Mouse (Mus musculus) adrenal gland, postnatal 25 days (tissue): Measurements from ENCODE around the gene Tmem79. TPM values are rescaled to one million over a fixed set of nuclear protein-coding genes. Genes with fewer than 3 reads are reported as not detected.
"Not testable (repeated sequence)": the region's sequence is repeated elsewhere in the genome, so short reads cannot be mapped to it uniquely, and the experiment has no call there.

ENCODE experiments used
- DNase-seq: peaks from one replicate; pipeline ENCODE4 v3.0.0; 2021; ENCODE audit warnings: mixed read lengths
- total RNA-seq: library from RNA; stranded (reverse); gene quantifications from 2 replicates; pipeline ENCODE4 v1.2.3, GENCODE M21; 2021

The Tmem79 gene
- total RNA-seq, 1 experiment from 2014 or later = 7.8 TPM

DNA sequence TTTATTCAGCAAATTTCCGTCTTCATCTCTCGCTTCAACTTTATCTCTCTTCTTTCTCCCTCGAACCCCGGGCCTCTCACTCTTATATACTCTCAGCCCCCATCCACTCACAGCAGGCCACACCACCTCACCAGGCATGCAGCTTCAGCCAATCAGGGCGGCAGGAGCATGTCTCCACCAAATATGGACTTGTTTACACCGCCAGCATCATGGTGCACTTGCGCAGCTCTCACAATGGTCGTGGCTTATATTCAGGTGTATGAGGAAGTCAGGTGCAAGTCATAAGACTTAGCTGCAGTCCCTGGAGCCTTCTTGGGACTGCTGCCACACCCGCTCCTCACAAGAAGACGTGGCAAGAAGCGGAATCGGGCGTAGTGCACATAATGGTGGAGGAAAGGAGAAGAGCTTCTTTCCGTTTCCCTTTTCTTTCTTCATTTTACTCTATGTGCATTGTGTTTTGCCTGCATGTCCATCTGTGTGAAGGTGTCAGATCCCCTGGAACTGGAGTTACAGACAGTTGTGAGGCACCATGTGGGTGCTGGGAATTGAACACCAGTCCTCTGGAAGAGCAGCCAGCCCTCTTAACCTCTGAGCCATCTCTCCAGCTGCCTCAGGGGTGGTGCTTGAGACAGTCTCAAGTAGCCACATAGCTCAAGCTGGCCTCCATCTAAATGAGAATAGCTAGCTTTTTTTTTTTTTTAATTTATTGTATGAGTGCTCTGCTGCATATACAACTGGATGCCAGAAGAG, 51.0 kb downstream of the Tmem79 start:
- DNase-seq = not testable (repeated sequence)

DNA sequence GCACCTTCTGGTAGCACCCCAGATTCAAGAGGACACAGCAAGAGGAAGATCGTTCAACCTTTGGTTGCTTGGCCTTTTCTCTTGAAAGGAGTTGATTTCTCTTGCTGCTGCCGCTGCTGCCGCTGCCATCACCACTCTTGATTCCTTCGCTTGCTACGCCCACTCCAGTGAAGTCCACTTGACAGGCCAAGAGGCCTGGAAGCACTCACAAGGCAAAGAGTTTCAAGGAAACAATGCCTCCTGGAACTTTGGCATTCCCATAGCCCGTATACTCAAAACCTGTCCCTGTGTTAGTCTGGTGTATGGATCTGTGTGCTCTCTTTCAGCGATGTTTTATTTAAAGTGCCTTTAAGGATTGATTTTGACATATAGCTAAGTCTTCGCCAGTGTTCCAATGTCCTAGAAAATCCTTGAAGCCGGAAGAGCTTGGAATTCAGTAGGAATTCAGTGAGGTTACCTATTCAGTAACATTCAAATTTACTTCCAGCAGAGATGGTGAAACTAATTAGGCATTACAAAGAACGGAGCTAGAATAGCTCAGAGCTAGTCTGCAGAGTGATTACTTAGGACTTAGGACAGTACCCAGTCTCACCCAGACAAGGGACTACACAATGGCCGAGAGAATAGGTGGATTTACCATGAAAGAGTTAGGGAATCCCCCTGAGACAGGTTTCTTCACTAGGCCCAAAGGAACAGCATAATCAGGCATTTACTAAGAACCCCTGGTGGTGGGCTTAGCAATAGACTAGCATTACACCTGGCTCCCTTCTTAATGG, 54.6 kb downstream of the Tmem79 start:
- DNase-seq = not testable (repeated sequence)

DNA sequence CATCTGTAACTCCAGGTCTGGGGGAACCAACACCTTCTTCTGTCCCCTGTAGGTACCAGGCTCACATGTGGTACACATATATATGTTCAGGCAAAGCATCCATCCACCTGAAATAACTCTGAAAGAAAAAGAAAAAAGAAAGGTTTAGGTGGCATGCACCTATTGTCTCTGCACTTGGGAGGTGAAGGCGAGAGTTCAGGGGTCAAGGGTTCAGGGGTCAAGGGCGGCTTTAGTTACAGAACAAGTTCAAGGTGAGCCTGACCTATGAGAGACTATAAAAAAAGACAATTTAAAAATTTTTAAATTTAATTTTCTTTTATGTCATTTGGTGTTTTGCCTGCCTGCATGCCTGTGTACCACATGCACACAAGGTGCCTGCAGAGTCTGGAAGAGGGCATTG, 55.9 kb downstream of the Tmem79 start:
- DNase-seq = no peak

Other genes with a start within 250 kb of the Tmem79 start
- gene Mef2d, start 193.8 kb downstream of the Tmem79 start, total RNA-seq = 104 TPM in 2 replicates
- 4.0 and 4.4 TPM in 2 replicates for gene Rhbg, start 81.4 kb downstream of the Tmem79 start, total RNA-seq
- 1.6 and 2.5 TPM in 2 replicates for gene Gm38392, start 48.9 kb downstream of the Tmem79 start, total RNA-seq
- 8.9 and 11.3 TPM in 2 replicates for gene Tsacc, start 39.1 kb downstream of the Tmem79 start, total RNA-seq
- 277 and 284 TPM in 2 replicates for gene Cct3, start 39.0 kb downstream of the Tmem79 start, total RNA-seq
- 183 and 214 TPM in 2 replicates for gene Glmp, start 11.1 kb downstream of the Tmem79 start, total RNA-seq
- 55.3 and 59.1 TPM in 2 replicates for gene Smg5, start 112 bp upstream of the Tmem79 start, total RNA-seq
- gene Paqr6, start 28.4 kb upstream of the Tmem79 start, total RNA-seq = 1.6 and 1.9 TPM in 2 replicates
- 0.79 and 2.3 TPM in 2 replicates for gene Bglap3, start 36.6 kb upstream of the Tmem79 start, total RNA-seq
- 1.0 TPM in 1 of 2 replicates, not detected in the other for gene Bglap2, start 42.6 kb upstream of the Tmem79 start, total RNA-seq
- 4.3 TPM in 1 of 2 replicates, not detected in the other for gene Bglap, start 48.3 kb upstream of the Tmem79 start, total RNA-seq
- gene Pmf1, start 74.2 kb upstream of the Tmem79 start, total RNA-seq = 34.9 and 41.2 TPM in 2 replicates
- 42.9 and 45.9 TPM in 2 replicates for gene Slc25a44, start 89.0 kb upstream of the Tmem79 start, total RNA-seq
- 6.0 and 6.2 TPM in 2 replicates for gene Sema4a, start 125.0 kb upstream of the Tmem79 start, total RNA-seq
- 90.6 and 91.1 TPM in 2 replicates for gene Lmna, start 173.8 kb upstream of the Tmem79 start, total RNA-seq
- gene Mex3a, start 196.2 kb upstream of the Tmem79 start, total RNA-seq = 3.3 and 3.5 TPM in 2 replicates
- gene Rab25, start 212.2 kb upstream of the Tmem79 start, total RNA-seq = not detected in 2 replicates
- 148 and 150 TPM in 2 replicates for gene Lamtor2, start 216.9 kb upstream of the Tmem79 start, total RNA-seq
- gene Ubqln4, start 217.6 kb upstream of the Tmem79 start, total RNA-seq = 74.3 and 87.0 TPM in 2 replicates
- 199 and 214 TPM in 2 replicates for gene Ssr2, start 239.7 kb upstream of the Tmem79 start, total RNA-seq